Mouse (Mus musculus) midbrain, postnatal 0 days (tissue): Measurements from ENCODE around the gene Phf10. TPM values are rescaled to one million over a fixed set of nuclear protein-coding genes. Genes with fewer than 3 reads are reported as not detected.
"Not testable (repeated sequence)": the region's sequence is repeated elsewhere in the genome, so short reads cannot be mapped to it uniquely, and the experiment has no call there.

Experiments used
- ATAC-seq: fragments of 200-750 bp; cut with Nextera tagmentation; 2 replicates; pipeline ENCODE4 v1.8.0; 2017; ENCODE audit warnings: moderate number of reproducible peaks, mild to moderate bottlenecking, moderate TSS enrichment, moderate library complexity; ENCODE audit not compliant: low FRiP score
- DNase-seq: peaks from one replicate; pipeline ENCODE4 v3.0.0-alpha.2; 2015; ENCODE audit warnings: low spot score
- H3K27ac ChIP-seq: fragments of 300-500 bp; sonication (generic); 2 replicates; pipeline ENCODE4 v1.5.1; 2014; ENCODE audit warnings: low read depth, mild to moderate bottlenecking, low read length, mixed read lengths
- H3K27me3 ChIP-seq: fragments of 300-500 bp; sonication (generic); 2 replicates; pipeline ENCODE4 v1.6.1; 2014; ENCODE audit warnings: low read length, control low read depth, mixed read lengths; ENCODE audit not compliant: insufficient read depth
- H3K36me3 ChIP-seq: fragments of 300-500 bp; sonication (generic); 2 replicates; pipeline ENCODE4 v1.6.1; 2014; ENCODE audit warnings: low read length, control low read depth, mixed read lengths; ENCODE audit not compliant: insufficient read depth
- H3K4me1 ChIP-seq: fragments of 300-500 bp; sonication (generic); 2 replicates; pipeline ENCODE4 v1.6.1; 2014; ENCODE audit warnings: mild to moderate bottlenecking, control low read depth, antibody characterized with exemption, low read length, mixed read lengths; ENCODE audit not compliant: insufficient read depth
- H3K4me2 ChIP-seq: fragments of 300-500 bp; sonication (generic); 2 replicates; pipeline ENCODE4 v1.6.1; 2014; ENCODE audit warnings: low read depth, mild to moderate bottlenecking, low read length, mixed read lengths; ENCODE audit not compliant: poor library complexity, severe bottlenecking
- H3K4me3 ChIP-seq: fragments of 300-500 bp; sonication (generic); 2 replicates; pipeline ENCODE4 v1.5.1; 2014; ENCODE audit warnings: low read depth, mild to moderate bottlenecking, low read length, moderate library complexity
- H3K9ac ChIP-seq: fragments of 300-500 bp; sonication (generic); replicated peaks from 2 replicates; pipeline ENCODE4 v1.6.1; 2014; ENCODE audit warnings: mild to moderate bottlenecking, low read length, moderate library complexity, mixed read lengths; ENCODE audit not compliant: poor library complexity, severe bottlenecking
- H3K9me3 ChIP-seq: fragments of 300-500 bp; sonication (generic); 2 replicates; pipeline ENCODE4 v1.6.1; 2016; ENCODE audit warnings: low read length, control low read depth
- WGBS: fragments of 180-500 bp; shearing (Covaris S2); extraction: QIAGEN DNeasy Blood & Tissue Kit; methylation state at CpG from one replicate; pipeline ENCODE4 v1.1.7; 2014; 5-methylcytosine and 5-hydroxymethylcytosine counted together
- polyA plus RNA-seq: library from polyadenylated mRNA; unstranded; fragments of >200 nt; fragmentation: Nextera tagmentation; extraction: Ambion mirVana; gene quantifications from 2 replicates; pipeline ENCODE4 v1.2.1, GENCODE M21; 2015
- total RNA-seq: library from RNA; depleted of rRNA; stranded (reverse); fragments of >200 nt; gene quantifications from 2 replicates; pipeline ENCODE4 v1.2.3, GENCODE M21; 2014; rRNA removed

Phf10 gene
- total RNA-seq (48.8 and 49.9 TPM in 2 replicates), polyA plus RNA-seq (12.3 and 14.3 TPM in 2 replicates)

GRCm38 (mm10) chr17:14960951-14961556 is at the start of gene Phf10:
TSS of gene Phf10 (minus strand) at chr17:14961273.
- Histone ChIP-seq H3K9ac (peak within 1 kb of the TSS; percentile 62), H3K4me2 (peak within 1 kb of the TSS; percentile 95), H3K4me3 (peak within 1 kb of the TSS; percentile 64), H3K27ac (peak within 1 kb of the TSS; percentile 43; the same call in 1 of the 2 replicates)
- H3K9me3 ChIP-seq, H3K36me3 ChIP-seq, H3K4me1 ChIP-seq, H3K27me3 ChIP-seq, DNase-seq: not testable (repeated sequence)
- ATAC-seq = peak; percentile 85
- 0% methylated on average over 11 of the region's 100 CpGs for WGBS

DNA sequence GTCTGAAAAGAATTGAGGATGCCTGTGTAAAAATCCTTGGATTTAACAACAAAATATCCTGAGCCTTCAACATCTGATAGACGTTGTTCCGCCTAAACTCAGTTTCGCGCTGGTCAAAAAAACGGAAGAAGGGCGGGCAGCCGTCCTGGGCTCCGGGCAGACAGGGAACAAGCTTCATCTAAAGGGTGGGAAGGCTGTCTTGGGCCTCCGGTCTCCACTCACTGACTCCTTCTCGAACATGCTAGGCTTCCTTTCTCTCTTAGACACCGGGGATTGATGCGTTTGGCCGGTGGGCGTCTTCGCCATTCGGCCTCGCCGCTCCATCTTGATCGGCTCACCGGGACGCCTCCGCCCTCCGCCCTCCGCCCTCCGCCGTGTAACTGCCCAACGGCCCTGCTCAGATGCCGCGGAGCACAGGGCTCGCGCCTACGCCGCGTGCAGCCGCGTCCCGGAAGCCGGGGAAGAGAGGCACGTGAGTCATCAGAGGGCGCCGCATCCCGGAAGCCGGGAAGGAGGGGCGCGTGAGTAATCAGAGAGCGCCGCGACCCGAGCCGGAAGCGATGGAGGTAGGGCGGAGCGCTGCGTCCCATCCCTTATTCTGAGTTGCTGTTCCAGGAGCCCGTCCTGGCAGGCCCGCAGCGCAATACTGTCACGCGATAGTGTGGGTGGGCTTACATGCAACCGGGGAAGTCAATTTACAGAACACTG is 48.8 kb upstream of the Phf10 start, which contains the start of gene Gm3435:
TSS of gene Gm3435 (plus strand) at position 471 of the 708 bp plus-strand sequence.
- WGBS = no CpG with 5 or more reads among the region's 60 CpGs
- ATAC-seq = peak; percentile 99
- H3K9ac ChIP-seq = not testable (repeated sequence)

GRCm38 (mm10) chr17:15009088-15009487 is 48.0 kb upstream of the Phf10 start:
- not testable (repeated sequence) for DNase-seq, H3K27me3 ChIP-seq, H3K9ac ChIP-seq, ATAC-seq, H3K27ac ChIP-seq, H3K4me3 ChIP-seq, H3K4me2 ChIP-seq, H3K36me3 ChIP-seq, H3K9me3 ChIP-seq, H3K4me1 ChIP-seq
- no CpG with 5 or more reads among the region's 3 CpGs for WGBS

More for the DNA sequence above, 48.8 kb upstream of the Phf10 start, which contains the start of gene Gm3435:
- not testable (repeated sequence) for H3K9me3 ChIP-seq, H3K4me1 ChIP-seq, DNase-seq, H3K4me2 ChIP-seq, H3K4me3 ChIP-seq, H3K27ac ChIP-seq, H3K27me3 ChIP-seq, H3K36me3 ChIP-seq

DNA sequence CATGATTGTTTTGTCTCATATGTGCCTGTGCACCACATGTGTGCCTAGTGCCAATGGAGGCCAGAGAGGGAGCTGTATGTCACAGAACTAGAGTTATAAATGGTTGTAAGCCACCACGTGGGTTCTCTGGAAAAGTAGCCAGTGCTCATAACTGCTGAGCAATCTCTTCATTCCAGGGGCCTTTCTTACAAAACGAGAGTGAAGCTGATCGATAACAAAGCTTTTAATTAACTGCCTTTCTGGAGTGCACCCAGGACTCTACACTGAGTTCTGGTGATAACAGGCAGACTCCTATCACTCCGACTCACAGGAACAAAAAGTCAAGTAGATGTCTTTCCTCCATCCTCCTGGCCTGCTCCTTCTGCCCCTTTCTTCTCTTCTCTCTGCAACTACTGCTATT is 39.0 kb upstream of the Phf10 start:
- not testable (repeated sequence) for H3K27me3 ChIP-seq, H3K4me3 ChIP-seq, H3K4me2 ChIP-seq, ATAC-seq, H3K36me3 ChIP-seq, H3K9me3 ChIP-seq, H3K27ac ChIP-seq, H3K9ac ChIP-seq, DNase-seq, H3K4me1 ChIP-seq
- no CpG with 5 or more reads among the region's 4 CpGs for WGBS

DNA sequence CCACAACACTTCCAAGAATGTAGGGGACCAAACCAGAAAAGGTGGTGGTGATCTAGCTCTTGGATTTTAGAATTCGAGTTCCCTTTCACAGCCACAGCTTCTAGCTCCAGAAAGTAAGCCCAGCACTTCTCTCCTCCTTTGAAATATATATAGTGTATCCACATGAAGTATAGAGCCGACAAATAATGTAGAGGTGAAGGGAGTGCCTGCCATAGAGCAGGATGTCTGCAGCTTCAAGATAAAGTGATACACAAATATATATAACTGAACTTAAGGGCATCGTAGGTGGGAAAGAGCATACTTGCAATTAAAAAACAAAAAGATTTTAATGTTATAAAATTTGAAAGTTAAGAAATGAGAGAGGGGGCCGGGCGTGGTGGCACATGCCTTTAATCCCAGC is 33.1 kb upstream of the Phf10 start:
- H3K27me3 ChIP-seq, H3K9me3 ChIP-seq, H3K4me2 ChIP-seq, ATAC-seq, H3K36me3 ChIP-seq, H3K4me1 ChIP-seq, H3K4me3 ChIP-seq, H3K27ac ChIP-seq, H3K9ac ChIP-seq, DNase-seq: not testable (repeated sequence)
- no CpG with 5 or more reads among the region's 5 CpGs for WGBS

DNA sequence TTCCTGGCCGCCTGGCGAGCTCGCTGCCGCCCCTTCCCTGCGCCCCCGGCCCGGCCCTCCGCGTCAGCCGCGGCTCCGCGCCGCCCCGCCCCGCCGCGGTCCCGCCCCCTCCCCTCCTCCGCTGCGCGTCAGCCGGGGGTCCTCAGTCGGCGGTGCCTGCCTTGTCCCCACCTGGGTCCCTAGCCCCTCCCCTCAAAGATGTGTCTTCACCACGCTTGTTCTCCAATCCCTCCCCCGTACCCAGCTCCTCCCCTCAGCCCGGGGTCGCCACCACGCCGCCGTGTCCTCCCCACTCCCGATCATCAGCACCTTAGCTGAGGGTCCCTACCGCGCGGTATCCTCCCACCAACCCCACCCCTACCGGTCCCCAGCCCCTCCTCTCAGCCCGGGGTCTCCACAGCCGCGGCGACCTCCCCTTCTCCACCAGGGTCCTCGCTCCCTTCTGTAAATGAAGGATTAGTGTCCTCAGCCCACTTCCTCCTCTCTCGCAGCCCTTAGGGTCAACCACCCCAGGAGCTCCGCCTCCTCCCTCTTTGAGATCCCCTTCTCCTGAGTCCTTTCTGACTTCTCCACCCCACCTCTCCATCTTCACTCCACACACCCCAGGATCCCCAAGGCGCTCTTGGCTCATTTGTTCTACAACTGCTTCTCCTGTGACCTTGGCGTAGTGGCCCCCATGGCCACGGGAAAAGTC is 32.2 kb upstream of the Phf10 start:
- no CpG with 5 or more reads among the region's 47 CpGs for WGBS
- not testable (repeated sequence) for H3K9me3 ChIP-seq, H3K9ac ChIP-seq, H3K4me3 ChIP-seq, H3K4me1 ChIP-seq, H3K27ac ChIP-seq, H3K36me3 ChIP-seq, DNase-seq, H3K4me2 ChIP-seq, H3K27me3 ChIP-seq
- ATAC-seq = peak; percentile 89

GRCm38 (mm10) chr17:14992522-14993138 is 31.6 kb upstream of the Phf10 start:
- not testable (repeated sequence) for DNase-seq, H3K27me3 ChIP-seq, H3K4me3 ChIP-seq, H3K27ac ChIP-seq, H3K9me3 ChIP-seq, H3K9ac ChIP-seq, H3K4me1 ChIP-seq, H3K36me3 ChIP-seq, H3K4me2 ChIP-seq
- ATAC-seq = peak; percentile 80
- WGBS = no CpG with 5 or more reads among the region's 98 CpGs

- not testable (repeated sequence) for H3K4me1 ChIP-seq, ATAC-seq, DNase-seq, H3K9ac ChIP-seq, H3K27me3 ChIP-seq, H3K4me2 ChIP-seq, H3K36me3 ChIP-seq, H3K27ac ChIP-seq, H3K9me3 ChIP-seq, H3K4me3 ChIP-seq
- WGBS = 73% methylated on average over 4 of the region's 5 CpGs
Measured at GRCm38 (mm10) chr17:14990116-14990702, 29.1 kb upstream of the Phf10 start.
